ENCODE assay signal across 16 mouse cellular contexts in genomic region chr14:47497166-47497565, GRCm38 (mm10).
"Had no signal": no experiment of that assay in that cellular context is flagged by ENCODE, and none has a peak within 500 bp of the region (broad histone marks: within the 10 kb centered on the region; RNA-seq: fewer than 3 reads in every experiment).

No protein-coding gene starts in this region.

- ATAC-seq: intestine, postnatal 0 days; midbrain, embryonic 15.5 days had no signal

- H3K4me1 ChIP-seq: kidney, embryonic 15.5 days; lung, embryonic 15.5 days; midbrain, embryonic 12.5 days; midbrain, embryonic 15.5 days; neural tube, embryonic 13.5 days; stomach, embryonic 15.5 days had no signal

- H3K27me3 ChIP-seq: kidney, embryonic 15.5 days; lung, embryonic 15.5 days; midbrain, embryonic 12.5 days; midbrain, embryonic 15.5 days; neural tube, embryonic 13.5 days; stomach, embryonic 15.5 days had no signal

- H3K27ac ChIP-seq: kidney, embryonic 15.5 days; left cerebral cortex, adult 2 months; lung, embryonic 15.5 days; macrophage; midbrain, embryonic 12.5 days; midbrain, embryonic 15.5 days; neural tube, embryonic 13.5 days; stomach, embryonic 15.5 days had no signal

- H3K9me3 ChIP-seq: kidney, embryonic 15.5 days; lung, embryonic 15.5 days; midbrain, embryonic 12.5 days; midbrain, embryonic 15.5 days; neural tube, embryonic 13.5 days; stomach, embryonic 15.5 days had no signal

- H3K4me3 ChIP-seq: kidney, embryonic 15.5 days; left cerebral cortex, adult 2 months; lung, embryonic 15.5 days; midbrain, embryonic 12.5 days; midbrain, embryonic 15.5 days; neural tube, embryonic 13.5 days; stomach, embryonic 15.5 days had no signal

- H3K4me2 ChIP-seq: kidney, embryonic 15.5 days; liver, embryonic 11.5 days; lung, embryonic 15.5 days; midbrain, embryonic 12.5 days; midbrain, embryonic 15.5 days; neural tube, embryonic 13.5 days; stomach, embryonic 15.5 days had no signal

- DNase-seq: kidney, postnatal 10 days; layer of hippocampus, postnatal 36 days; retina, postnatal 1 day; right cerebral cortex, postnatal 25 days; spleen, adult 18-20 months; thymus, postnatal 36 days had no signal

- H3K9ac ChIP-seq: kidney, embryonic 15.5 days; lung, embryonic 15.5 days; midbrain, embryonic 12.5 days; midbrain, embryonic 15.5 days; neural tube, embryonic 13.5 days; stomach, embryonic 15.5 days had no signal

- H3K36me3 ChIP-seq: kidney, embryonic 15.5 days; lung, embryonic 15.5 days; midbrain, embryonic 12.5 days; midbrain, embryonic 15.5 days; neural tube, embryonic 13.5 days; stomach, embryonic 15.5 days had no signal
